Mouse (Mus musculus) liver, embryonic 13.5 days (tissue): ENCODE results near the gene Cklf. TPM values are rescaled to one million over a fixed set of nuclear protein-coding genes. Genes with fewer than 3 reads are reported as not detected.
"Not testable (repeated sequence)": the region's sequence is repeated elsewhere in the genome, so short reads cannot be mapped to it uniquely, and the experiment has no call there.

ENCODE experiments used
- ATAC-seq: fragments of 200-750 bp; cut with Nextera tagmentation; 2 replicates; pipeline ENCODE4 v1.8.0; 2017; ENCODE audit warnings: low read depth, mild to moderate bottlenecking, moderate number of reproducible peaks, moderate library complexity
- DNase-seq: peaks from one replicate; pipeline ENCODE4 v3.0.0; 2022
- H3K27ac ChIP-seq: fragments of 300-500 bp; sonication (generic); 2 replicates; pipeline ENCODE4 v1.5.1; 2015; ENCODE audit warnings: moderate library complexity, mild to moderate bottlenecking, inconsistent platforms
- H3K27me3 ChIP-seq: fragments of 300-500 bp; sonication (generic); 2 replicates; pipeline ENCODE4 v1.6.1; 2015; ENCODE audit warnings: mild to moderate bottlenecking, inconsistent platforms
- H3K36me3 ChIP-seq: fragments of 300-500 bp; sonication (generic); 2 replicates; pipeline ENCODE4 v1.6.1; 2015; ENCODE audit warnings: mild to moderate bottlenecking, inconsistent platforms
- H3K4me1 ChIP-seq: fragments of 300-500 bp; sonication (generic); replicated peaks from 2 replicates; pipeline ENCODE4 v1.6.1; 2015; ENCODE audit warnings: inconsistent platforms
- H3K4me2 ChIP-seq: fragments of 300-500 bp; sonication (generic); 2 replicates; pipeline ENCODE4 v1.6.1; 2015; ENCODE audit warnings: inconsistent platforms, mild to moderate bottlenecking, moderate library complexity
- H3K4me3 ChIP-seq: fragments of 300-500 bp; sonication (generic); replicated peaks from 2 replicates; pipeline ENCODE4 v1.5.1; 2015; ENCODE audit warnings: mild to moderate bottlenecking, inconsistent platforms
- H3K9ac ChIP-seq: fragments of 300-500 bp; sonication (generic); 2 replicates; pipeline ENCODE4 v1.6.1; 2015; ENCODE audit warnings: mild to moderate bottlenecking, inconsistent platforms
- H3K9me3 ChIP-seq: fragments of 300-500 bp; sonication (generic); replicated peaks from 2 replicates; pipeline ENCODE4 v1.6.1; 2016; ENCODE audit warnings: inconsistent platforms
- WGBS: fragments of 180-500 bp; shearing (Covaris S2); methylation state at CpG from one replicate; pipeline ENCODE4 v1.1.7; 2015; ENCODE audit not compliant: insufficient replicate concordance; 5-methylcytosine and 5-hydroxymethylcytosine counted together
- polyA plus RNA-seq: library from polyadenylated mRNA; unstranded; fragments of >200 nt; fragmentation: Nextera tagmentation; extraction: Ambion mirVana; gene quantifications from 2 replicates; pipeline ENCODE4 v1.2.1, GENCODE M21; 2015

Cklf gene
- polyA plus RNA-seq, 1 experiment from 2014 or later, result 19.0 TPM

DNA sequence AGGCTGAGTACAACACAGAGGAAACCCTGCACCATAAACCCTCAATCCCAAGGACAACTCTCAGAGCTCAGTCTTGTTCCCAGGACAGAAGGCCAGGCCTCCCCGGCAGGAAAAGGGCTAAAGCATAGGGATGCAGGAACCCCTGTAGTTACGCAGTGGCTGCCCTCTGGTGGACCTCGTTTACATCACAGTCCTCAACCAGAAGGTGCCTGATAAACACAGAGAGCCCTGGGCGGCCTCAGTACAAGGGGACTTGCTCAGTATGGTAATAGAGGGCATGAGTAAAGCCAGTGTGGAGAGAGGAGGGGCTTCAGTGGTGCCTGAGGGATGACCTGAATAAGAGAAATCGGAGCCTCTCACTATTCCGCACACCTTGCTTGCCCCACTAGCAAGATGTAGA is 16.1 kb upstream of the Cklf start:
- DNase-seq (no peak), ATAC-seq (no peak)
- Histone ChIP-seq H3K4me3 (no peak overlapping the region), H3K27me3 (no peaks in the 10 kb centered on the region), H3K27ac (no peak overlapping the region), H3K9ac (no peak overlapping the region), H3K4me1 (peaks cover 20% of the 10 kb centered on the region), H3K4me2 (no peak overlapping the region), H3K9me3 (0 out of 2 replicates have a peak, but pooled peaks cover 3% of the 10 kb centered on the region), H3K36me3 (peaks cover 64% of the 10 kb centered on the region)
- 53% methylated on average over 6 of the region's 6 CpGs for WGBS

GRCm38 (mm10) chr8:104239418-104239861 is 11.2 kb upstream of the Cklf start:
- DNase-seq, result peak; percentile 29
- H3K27ac ChIP-seq, result peak overlapping the region; percentile 10; the same call in 1 of the 2 replicates
- H3K9ac ChIP-seq, result no peak overlapping the region
- no peak overlapping the region for H3K4me3 ChIP-seq
- WGBS, result 24% methylated on average over 10 of the region's 10 CpGs
- ATAC-seq, result peak; percentile 78
- peak overlapping the region; percentile 13; the same call in 1 of the 2 replicates for H3K4me2 ChIP-seq
- no peaks in the 10 kb centered on the region for H3K9me3 ChIP-seq
- no peaks in the 10 kb centered on the region for H3K27me3 ChIP-seq
- peaks cover 24% of the 10 kb centered on the region for H3K4me1 ChIP-seq
- H3K36me3 ChIP-seq, result peaks cover 36% of the 10 kb centered on the region

- ATAC-seq (no peak), DNase-seq (no peak)
- Histone ChIP-seq H3K27me3 (no peaks in the 10 kb centered on the region), H3K9me3 (no peaks in the 10 kb centered on the region), H3K4me1 (peaks cover 31% of the 10 kb centered on the region), H3K9ac (no peak overlapping the region), H3K36me3 (peaks cover 23% of the 10 kb centered on the region; the same call in 1 of the 2 replicates), H3K4me3 (no peak overlapping the region), H3K27ac (no peak overlapping the region), H3K4me2 (no peak overlapping the region)
- WGBS, result 70% methylated on average over 12 of the region's 12 CpGs
Observed at GRCm38 (mm10) chr8:104242038-104242644, 8.5 kb upstream of the Cklf start.

DNA sequence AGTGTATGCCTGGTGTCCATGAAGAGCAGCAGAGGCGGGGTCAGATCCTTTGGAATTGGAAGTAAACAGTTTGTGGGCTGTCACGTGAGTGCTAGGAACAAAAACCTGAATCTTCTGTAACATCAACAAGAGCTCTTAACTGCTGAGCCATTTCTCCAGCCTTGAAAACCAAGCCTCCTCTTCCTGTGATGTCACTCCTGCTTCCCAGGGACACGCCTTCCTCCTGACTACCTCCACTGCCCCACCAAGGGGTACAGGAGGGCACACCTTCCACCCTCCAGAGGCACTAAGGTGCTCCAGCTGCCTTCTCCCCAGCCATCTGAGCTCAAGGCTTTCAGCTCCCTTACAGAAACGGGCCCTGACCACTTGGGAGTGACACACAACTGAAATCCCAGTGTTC is 4.0 kb upstream of the Cklf start:
- no peaks in the 10 kb centered on the region for H3K9me3 ChIP-seq
- H3K4me1 ChIP-seq, result peaks cover 48% of the 10 kb centered on the region
- ATAC-seq (no peak), DNase-seq (no peak)
- H3K27ac ChIP-seq, result peak overlapping the region; percentile 53; the same call in 1 of the 2 replicates
- WGBS, result 73% methylated on average over 4 of the region's 4 CpGs
- no peaks in the 10 kb centered on the region for H3K27me3 ChIP-seq
- H3K4me2 ChIP-seq, result 0 out of 2 replicates have a peak overlapping the region, but pooled peaks have one; percentile 90
- no peak overlapping the region; the same call in 1 of the 2 replicates for H3K9ac ChIP-seq
- H3K4me3 ChIP-seq, result no peak overlapping the region
- H3K36me3 ChIP-seq, result no peaks in the 10 kb centered on the region

DNA sequence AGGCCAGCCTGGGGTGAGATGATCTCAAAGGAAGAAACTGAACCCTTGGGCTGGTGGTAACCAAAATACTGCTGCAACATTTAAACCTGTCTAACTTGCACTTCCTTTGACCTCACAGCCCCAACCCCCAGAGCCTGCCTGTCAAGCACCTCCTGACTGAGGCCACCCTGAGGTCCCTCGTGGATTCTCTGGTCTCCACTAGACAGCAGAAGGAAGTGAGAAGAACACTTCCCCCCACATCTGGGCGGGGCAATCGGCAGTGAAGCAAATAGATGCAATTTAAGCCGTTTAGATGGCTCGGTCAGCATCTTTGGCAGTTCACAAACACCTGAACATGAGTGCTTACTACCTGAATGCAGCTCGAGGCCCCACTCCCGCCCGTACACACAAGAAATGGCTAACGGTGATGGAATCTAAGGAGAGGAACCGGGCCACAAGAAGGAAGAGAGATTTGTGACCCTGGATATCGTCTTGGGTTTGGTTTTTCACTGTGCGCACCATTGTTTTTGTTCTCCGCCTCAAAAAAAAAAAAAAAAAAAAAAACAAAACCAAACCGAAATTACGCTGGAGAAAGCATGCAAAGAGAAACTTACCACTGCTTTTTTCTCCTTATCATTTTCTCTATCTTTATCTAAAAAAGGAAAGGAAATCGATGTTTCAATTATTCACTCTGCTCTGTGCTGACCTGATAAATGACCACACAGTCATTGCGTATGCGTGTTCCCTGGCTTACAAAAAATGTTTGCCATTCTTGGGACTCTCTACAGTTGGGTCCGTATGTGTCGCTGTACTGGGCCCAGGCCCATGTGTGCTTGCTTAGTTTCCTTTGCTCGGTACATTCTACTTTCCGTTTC is 3.4 kb upstream of the Cklf start:
- whole genome bisulfite sequencing, result 33% methylated on average over 22 of the region's 22 CpGs
- peak overlapping the region; percentile 89 for H3K4me3 ChIP-seq
- DNase-seq (no peak), ATAC-seq (no peak)
- peak overlapping the region; percentile 63 for H3K27ac ChIP-seq
- no peaks in the 10 kb centered on the region for H3K27me3 ChIP-seq
- peaks cover 47% of the 10 kb centered on the region for H3K4me1 ChIP-seq
- peak overlapping the region; percentile 90 for H3K4me2 ChIP-seq
- no peaks in the 10 kb centered on the region for H3K36me3 ChIP-seq
- no peaks in the 10 kb centered on the region for H3K9me3 ChIP-seq
- H3K9ac ChIP-seq, result peak overlapping the region; percentile 88

- Histone ChIP-seq H3K9me3 (no peaks in the 10 kb centered on the region), H3K27me3 (no peaks in the 10 kb centered on the region), H3K36me3 (no peaks in the 10 kb centered on the region), H3K4me2 (peak overlapping the region; percentile 90), H3K4me3 (peak overlapping the region; percentile 89), H3K27ac (peak overlapping the region; percentile 63), H3K4me1 (peaks cover 46% of the 10 kb centered on the region), H3K9ac (peak overlapping the region; percentile 88)
- peak; percentile 29; the same call in 1 of the 2 replicates for ATAC-seq
- no peak for DNase-seq
- WGBS, result 2% methylated on average over 11 of the region's 11 CpGs
Observed at GRCm38 (mm10) chr8:104247908-104248275, 2.8 kb upstream of the Cklf start.

DNA sequence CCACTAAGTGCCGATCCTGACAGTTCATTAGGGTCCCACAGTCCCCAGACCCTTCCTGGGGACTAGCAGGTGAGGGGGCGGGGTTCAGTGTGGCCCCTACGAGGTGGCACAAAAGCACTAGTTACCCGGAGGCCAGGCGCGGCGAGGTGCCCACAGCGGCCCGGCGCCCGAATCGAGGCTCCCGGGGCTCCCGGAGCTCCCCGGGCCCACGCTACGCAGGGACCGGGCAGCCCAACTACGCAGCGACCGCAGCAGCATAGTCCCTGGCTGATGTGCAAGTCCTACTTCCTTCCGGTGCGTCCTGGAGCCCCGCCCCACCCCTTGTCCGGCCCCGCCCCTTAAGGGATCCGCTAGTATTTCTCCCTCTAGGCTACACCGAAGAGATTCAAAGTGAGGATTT is 2.4 kb upstream of the Cklf start, which contains the start of gene Tk2:
TSS of gene Tk2 (minus strand) at position 283 of the 400 bp plus-strand sequence.
- peak; percentile 67 for DNase-seq
- Histone ChIP-seq H3K4me3 (peak within 1 kb of the TSS; percentile 89), H3K36me3 (no peaks in the 10 kb centered on the region), H3K27ac (peak within 1 kb of the TSS; percentile 63), H3K9me3 (no peaks in the 10 kb centered on the region), H3K9ac (peak within 1 kb of the TSS; percentile 88), H3K27me3 (no peaks in the 10 kb centered on the region), H3K4me2 (peak within 1 kb of the TSS; percentile 90), H3K4me1 (peaks cover 46% of the 10 kb centered on the region)
- peak; percentile 85 for ATAC-seq
- WGBS, result 0% methylated on average over 28 of the region's 28 CpGs

- Histone ChIP-seq H3K36me3 (no peaks in the 10 kb centered on the region), H3K4me2 (no peak overlapping the region), H3K27ac (no peak overlapping the region; the same call in 1 of the 2 replicates), H3K9me3 (no peaks in the 10 kb centered on the region), H3K4me1 (peaks cover 46% of the 10 kb centered on the region), H3K4me3 (no peak overlapping the region), H3K27me3 (no peaks in the 10 kb centered on the region), H3K9ac (no peak overlapping the region)
- DNase-seq (no peak), ATAC-seq (no peak)
- 72% methylated on average over 7 of the region's 7 CpGs for WGBS
Observed at GRCm38 (mm10) chr8:104249442-104249996, 1.1 kb upstream of the Cklf start.

DNA sequence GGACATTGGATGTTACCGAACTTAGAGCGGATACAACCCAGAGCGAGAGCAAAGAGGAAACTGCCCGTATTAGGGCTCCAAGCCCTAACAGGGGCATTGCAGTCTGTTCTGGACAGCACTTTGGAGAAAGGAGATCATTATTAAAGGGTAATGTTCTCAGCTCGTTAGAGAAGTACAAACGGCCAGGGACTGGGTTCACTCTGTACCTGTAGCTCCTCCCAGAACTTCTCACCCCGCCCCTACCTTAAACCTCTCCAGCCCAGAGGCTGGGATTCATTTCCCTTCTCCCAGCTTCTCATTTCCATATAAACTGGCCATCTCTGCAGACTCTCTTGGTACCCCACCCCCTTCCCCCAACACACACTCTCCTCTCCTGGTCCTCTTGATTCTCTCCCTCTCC is 800 bp downstream of the Cklf start:
- peak overlapping the region; percentile 91 for H3K4me2 ChIP-seq
- WGBS, result 1% methylated on average over 7 of the region's 7 CpGs
- DNase-seq (no peak), ATAC-seq (no peak)
- no peaks in the 10 kb centered on the region for H3K9me3 ChIP-seq
- no peaks in the 10 kb centered on the region for H3K27me3 ChIP-seq
- H3K27ac ChIP-seq, result no peak overlapping the region
- H3K4me1 ChIP-seq, result peaks cover 45% of the 10 kb centered on the region
- H3K36me3 ChIP-seq, result no peaks in the 10 kb centered on the region
- peak overlapping the region; percentile 78 for H3K4me3 ChIP-seq
- H3K9ac ChIP-seq, result peak overlapping the region; percentile 83

DNA sequence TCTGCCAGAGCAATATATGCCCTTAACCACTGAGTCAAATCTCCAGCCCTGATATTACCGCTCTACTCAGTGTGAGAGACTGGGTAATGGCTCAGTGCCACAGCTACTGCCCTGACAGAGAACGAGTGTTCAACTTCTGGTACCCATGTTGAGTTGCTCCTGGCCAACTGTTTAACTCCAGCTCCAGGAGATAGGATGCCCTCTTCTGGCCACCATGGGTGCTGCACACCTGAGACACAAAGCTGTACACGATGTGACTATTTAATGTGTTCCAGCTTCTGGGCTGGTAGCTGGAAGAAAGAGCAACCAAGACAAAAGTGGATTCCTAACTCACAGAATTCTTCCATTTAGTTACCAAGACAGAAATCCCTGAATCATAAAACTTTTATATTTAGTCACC is 2.4 kb downstream of the Cklf start:
- Histone ChIP-seq H3K36me3 (peaks cover 8% of the 10 kb centered on the region), H3K9ac (no peak overlapping the region), H3K27ac (no peak overlapping the region), H3K27me3 (no peaks in the 10 kb centered on the region), H3K4me2 (no peak overlapping the region), H3K4me1 (peaks cover 29% of the 10 kb centered on the region), H3K9me3 (no peaks in the 10 kb centered on the region), H3K4me3 (no peak overlapping the region)
- WGBS, result 75% methylated on average over 3 of the region's 3 CpGs
- DNase-seq (peak; percentile 20), ATAC-seq (no peak)

DNA sequence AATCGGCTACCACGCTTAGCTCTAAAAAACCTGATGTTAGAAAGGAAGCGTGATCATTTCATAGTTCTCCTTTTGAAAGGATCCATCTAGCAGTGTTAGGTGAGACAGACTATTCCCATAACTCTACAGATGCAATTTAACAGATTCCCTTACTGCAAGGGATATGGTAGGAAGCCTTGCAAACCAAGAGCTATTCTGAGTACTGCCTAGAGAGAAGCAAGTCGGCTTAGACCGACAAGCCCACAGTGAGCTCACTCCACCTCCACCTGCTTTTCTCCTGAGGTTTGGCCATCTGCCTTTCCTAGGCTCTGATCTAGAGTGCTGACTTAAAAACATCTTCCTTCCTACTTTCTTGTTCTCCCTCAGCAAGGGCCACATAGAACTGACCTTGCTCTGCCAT is 11.1 kb downstream of the Cklf start:
- not testable (repeated sequence) for H3K27me3 ChIP-seq, ATAC-seq, H3K9ac ChIP-seq, H3K4me3 ChIP-seq, H3K4me1 ChIP-seq, H3K27ac ChIP-seq, H3K9me3 ChIP-seq, H3K4me2 ChIP-seq, DNase-seq
- peaks cover 41% of the 10 kb centered on the region for H3K36me3 ChIP-seq
- 81% methylated on average over 5 of the region's 5 CpGs for WGBS
